Mouse (Mus musculus) erythroblast, embryonic 14.5 days (primary cell): ENCODE measurements around the gene Gm10392. TPM values are rescaled to one million over a fixed set of nuclear protein-coding genes. Genes with fewer than 3 reads are reported as not detected.

Experiments
- H3K27me3 ChIP-seq: 2 replicates; pipeline ENCODE4 v1.6.1; 2012; ENCODE audit warnings: inconsistent platforms; ENCODE audit not compliant: control insufficient read depth
- H3K36me3 ChIP-seq: 2 replicates; pipeline ENCODE4 v1.6.1; 2012; ENCODE audit warnings: mild to moderate bottlenecking, inconsistent platforms; ENCODE audit not compliant: control insufficient read depth
- H3K4me1 ChIP-seq: 2 replicates; pipeline ENCODE4 v1.6.1; 2012; ENCODE audit warnings: inconsistent platforms; ENCODE audit not compliant: control insufficient read depth
- H3K4me3 ChIP-seq: replicated peaks from 2 replicates; pipeline ENCODE3; 2012; ENCODE audit warnings: moderate library complexity, mild to moderate bottlenecking, inconsistent platforms
- H3K9me3 ChIP-seq: 2 replicates; pipeline ENCODE4 v1.6.1; 2012; ENCODE audit warnings: low read length, inconsistent platforms, mixed read lengths; ENCODE audit not compliant: control insufficient read depth
- GATA1 ChIP-seq: IDR thresholded peaks from 2 replicates; pipeline ENCODE4 v1.6.1; 2012; ENCODE audit warnings: low read length, inconsistent platforms, mixed read lengths
- TAL1 ChIP-seq: IDR thresholded peaks from 3 replicates; pipeline ENCODE4 v1.6.1; 2012; ENCODE audit warnings: low read length, inconsistent platforms, mixed read lengths
- polyA plus RNA-seq: library from polyadenylated mRNA; stranded (reverse); fragments of >175 nt; gene quantifications from 2 replicates; pipeline ENCODE4 v1.2.3, GENCODE M21; 2012

Gm10392 gene
- polyA plus RNA-seq, 1 experiment: not detected

- no peak for TF ChIP-seq GATA1
- TF ChIP-seq TAL1: no peak
- peaks cover 77% of the 10 kb centered on the region for H3K4me1 ChIP-seq
- H3K27me3 ChIP-seq: peaks cover 37% of the 10 kb centered on the region
Observed at GRCm38 (mm10) chr11:77493512-77494343, 25.3 kb downstream of the Gm10392 start, which contains the start of gene Git1. Gene Git1 (plus strand): TSS chr11:77493562.

GRCm38 (mm10) chr11:77492911-77493332, 26.1 kb downstream of the Gm10392 start:
- Histone ChIP-seq H3K36me3 (peaks cover 4% of the 10 kb centered on the region; the same call in 1 of the 2 replicates), H3K27me3 (peaks cover 45% of the 10 kb centered on the region), H3K4me1 (peaks cover 77% of the 10 kb centered on the region), H3K9me3 (peaks cover 2% of the 10 kb centered on the region; the same call in 1 of the 2 replicates), H3K4me3 (peak overlapping the region; percentile 65)
- TF ChIP-seq TAL1 (no peak), GATA1 (no peak)

More at GRCm38 (mm10) chr11:77493512-77494343, 25.3 kb downstream of the Gm10392 start, which contains the start of gene Git1:
- peak within 1 kb of the TSS; percentile 65 for H3K4me3 ChIP-seq
- H3K9me3 ChIP-seq: peaks cover 2% of the 10 kb centered on the region; the same call in 1 of the 2 replicates
- peaks cover 5% of the 10 kb centered on the region for H3K36me3 ChIP-seq

- H3K4me3 ChIP-seq: peak overlapping the region; percentile 65
- peaks cover 4% of the 10 kb centered on the region; the same call in 1 of the 2 replicates for H3K36me3 ChIP-seq
- H3K27me3 ChIP-seq: peaks cover 50% of the 10 kb centered on the region
- H3K4me1 ChIP-seq: peaks cover 73% of the 10 kb centered on the region
- peaks cover 2% of the 10 kb centered on the region; the same call in 1 of the 2 replicates for H3K9me3 ChIP-seq
- TF ChIP-seq GATA1: no peak
- TF ChIP-seq TAL1: no peak
Observed at GRCm38 (mm10) chr11:77492311-77492871, 26.6 kb downstream of the Gm10392 start.

GRCm38 (mm10) chr11:77491502-77492291, 27.3 kb downstream of the Gm10392 start:
- H3K36me3 ChIP-seq: no peaks in the 10 kb centered on the region
- TF ChIP-seq TAL1 (no peak), GATA1 (no peak)
- peaks cover 50% of the 10 kb centered on the region for H3K27me3 ChIP-seq
- peaks cover 66% of the 10 kb centered on the region for H3K4me1 ChIP-seq
- peaks cover 2% of the 10 kb centered on the region; the same call in 1 of the 2 replicates for H3K9me3 ChIP-seq
- peak overlapping the region; percentile 65 for H3K4me3 ChIP-seq

- H3K36me3 ChIP-seq: no peaks in the 10 kb centered on the region
- H3K4me1 ChIP-seq: peaks cover 64% of the 10 kb centered on the region
- H3K4me3 ChIP-seq: peak overlapping the region; percentile 65
- peaks cover 2% of the 10 kb centered on the region; the same call in 1 of the 2 replicates for H3K9me3 ChIP-seq
- TF ChIP-seq TAL1: no peak
- TF ChIP-seq GATA1: no peak
- H3K27me3 ChIP-seq: peaks cover 50% of the 10 kb centered on the region
Observed at GRCm38 (mm10) chr11:77491123-77491501, 27.9 kb downstream of the Gm10392 start.

- Histone ChIP-seq H3K4me3 (no peak overlapping the region), H3K9me3 (peaks cover 2% of the 10 kb centered on the region; the same call in 1 of the 2 replicates), H3K4me1 (peaks cover 60% of the 10 kb centered on the region), H3K27me3 (peaks cover 50% of the 10 kb centered on the region), H3K36me3 (no peaks in the 10 kb centered on the region)
- TF ChIP-seq TAL1 (no peak), GATA1 (no peak)
Observed at GRCm38 (mm10) chr11:77490451-77490850, 28.5 kb downstream of the Gm10392 start.

- peaks cover 2% of the 10 kb centered on the region; the same call in 1 of the 2 replicates for H3K9me3 ChIP-seq
- no peaks in the 10 kb centered on the region for H3K36me3 ChIP-seq
- peaks cover 54% of the 10 kb centered on the region for H3K4me1 ChIP-seq
- TF ChIP-seq TAL1 (no peak), GATA1 (no peak)
- peak within 1 kb of the TSS; percentile 64 for H3K4me3 ChIP-seq
- H3K27me3 ChIP-seq: peaks cover 50% of the 10 kb centered on the region
Observed at GRCm38 (mm10) chr11:77489591-77490235, 29.3 kb downstream of the Gm10392 start, which contains the start of gene Ankrd13b. Gene Ankrd13b (minus strand): TSS chr11:77489678.

GRCm38 (mm10) chr11:77488771-77489581, 30.0 kb downstream of the Gm10392 start:
- TF ChIP-seq TAL1 (no peak), GATA1 (no peak)
- Histone ChIP-seq H3K9me3 (peaks cover 2% of the 10 kb centered on the region; the same call in 1 of the 2 replicates), H3K36me3 (no peaks in the 10 kb centered on the region), H3K4me1 (peaks cover 46% of the 10 kb centered on the region), H3K27me3 (peaks cover 50% of the 10 kb centered on the region), H3K4me3 (peak overlapping the region; percentile 64)
